Mouse (Mus musculus) liver, embryonic 14.5 days (tissue): ENCODE data around the gene Gm49325. TPM values are rescaled to one million over a fixed set of nuclear protein-coding genes. Genes with fewer than 3 reads are reported as not detected.

ENCODE experiments used
- ATAC-seq: fragments of 200-750 bp; cut with Nextera tagmentation; 2 replicates; pipeline ENCODE4 v1.8.0; 2017; ENCODE audit warnings: moderate number of reproducible peaks, mild to moderate bottlenecking, moderate library complexity; ENCODE audit not compliant: insufficient read depth
- DNase-seq, 3 experiments: peaks; one replicate each; pipeline ENCODE4 v3.0.0-alpha.2; 2012 to 2013; ENCODE audit warnings: low read depth in 3 of 3, low spot score in 3 of 3
- H3K27ac ChIP-seq: fragments of 300-500 bp; sonication (generic); 2 replicates; pipeline ENCODE4 v1.5.1; 2014; ENCODE audit warnings: moderate library complexity, mild to moderate bottlenecking, control low read depth, inconsistent platforms
- H3K27me3 ChIP-seq: fragments of 300-500 bp; sonication (generic); 2 replicates; pipeline ENCODE4 v1.6.1; 2014; ENCODE audit warnings: mild to moderate bottlenecking, low read length, moderate library complexity; ENCODE audit not compliant: control insufficient read depth, insufficient read depth
- H3K36me3 ChIP-seq: fragments of 300-500 bp; sonication (generic); replicated peaks from 2 replicates; pipeline ENCODE4 v1.6.1; 2014; ENCODE audit warnings: low read depth; ENCODE audit not compliant: control insufficient read depth, insufficient read depth
- H3K4me1 ChIP-seq, 2 experiments: fragments of 200-500 bp in 1 of 2; fragments of 300-500 bp in 1 of 2; sonication (generic) in 1 of 2; replicated peaks; 2 replicates each; pipeline ENCODE4 v1.6.1; 2012 to 2014; ENCODE audit warnings: antibody characterized with exemption in 1 of 2, inconsistent platforms in 1 of 2, low read length in 1 of 2; ENCODE audit not compliant: control insufficient read depth in 2 of 2, insufficient read depth in 2 of 2
- H3K4me2 ChIP-seq: fragments of 300-500 bp; sonication (generic); 2 replicates; pipeline ENCODE4 v1.6.1; 2014; ENCODE audit warnings: low read depth, mild to moderate bottlenecking, control low read depth, moderate library complexity
- H3K4me3 ChIP-seq, 2 experiments: fragments of 200-500 bp in 1 of 2; fragments of 300-500 bp in 1 of 2; sonication (generic) in 1 of 2; 2 replicates each; pipeline ENCODE4 v1.5.1; 2012 to 2014; ENCODE audit warnings: low read depth in 2 of 2, low read length in 2 of 2, mild to moderate bottlenecking in 2 of 2, control low read depth in 1 of 2, inconsistent platforms in 1 of 2, moderate library complexity in 1 of 2; ENCODE audit not compliant: insufficient read depth in 1 of 2
- H3K9ac ChIP-seq: fragments of 300-500 bp; sonication (generic); replicated peaks from 2 replicates; pipeline ENCODE4 v1.6.1; 2014; ENCODE audit warnings: mild to moderate bottlenecking, control low read depth, moderate library complexity
- H3K9me3 ChIP-seq: fragments of 300-500 bp; sonication (generic); 2 replicates; pipeline ENCODE4 v1.6.1; 2016; ENCODE audit warnings: low read length, mixed read lengths; ENCODE audit not compliant: control insufficient read depth
- CTCF ChIP-seq: IDR thresholded peaks from 2 replicates; pipeline ENCODE4 v1.5.1; 2016; ENCODE audit warnings: antibody characterized with exemption, low read depth, control low read depth
- EP300 ChIP-seq: IDR thresholded peaks from 2 replicates; pipeline ENCODE4 v1.6.1; 2016; ENCODE audit warnings: antibody characterized with exemption, low read depth
- WGBS: fragments of 180-500 bp; shearing (Covaris S2); extraction: QIAGEN DNeasy Blood & Tissue Kit; methylation state at CpG from one replicate; pipeline ENCODE4 v1.1.7; 2014; ENCODE audit not compliant: insufficient replicate concordance; 5-methylcytosine and 5-hydroxymethylcytosine counted together
- polyA plus RNA-seq, 2 experiments: library from polyadenylated mRNA; depleted of rRNA in 1 of 2; stranded (reverse) in 1 of 2; unstranded in 1 of 2; fragments of >200 nt; fragmentation: Nextera tagmentation in 1 of 2; extraction: Ambion mirVana in 1 of 2; gene quantifications; 2 replicates each; pipeline versions ENCODE4 v1.2.1 to v1.2.3; 2012 to 2014

Gene Gm49325
- polyA plus RNA-seq, 2 experiments = 0.09 TPM; not detected in 1

- H3K9ac ChIP-seq = peak overlapping the region; percentile 88
- no peaks in the 10 kb centered on the region for H3K27me3 ChIP-seq
- peaks cover 8 to 27% of the 10 kb centered on the region in 2 experiments for H3K4me1 ChIP-seq
- H3K9me3 ChIP-seq = no peaks in the 10 kb centered on the region
- ATAC-seq (peak; percentile 11; the same call in 1 of the 2 replicates), DNase-seq (no peak)
- WGBS = 2% methylated on average over 8 of the region's 8 CpGs
- peak overlapping the region; percentile 80 to 83 for H3K4me3 ChIP-seq
- TF ChIP-seq CTCF (no peak), EP300 (no peak)
- peak overlapping the region; percentile 91 for H3K4me2 ChIP-seq
- H3K27ac ChIP-seq = peak overlapping the region; percentile 87
- no peaks in the 10 kb centered on the region for H3K36me3 ChIP-seq
Measured at GRCm38 (mm10) chr10:77582285-77582618, 23.7 kb upstream of the Gm49325 start.

- peak in 1 of 3 experiments; percentile 66 for DNase-seq
- ATAC-seq = no peak
- peaks cover 8 to 35% of the 10 kb centered on the region in 2 experiments for H3K4me1 ChIP-seq
- no peak overlapping the region; the same call in 1 of the 2 replicates for H3K9ac ChIP-seq
- no peaks in the 10 kb centered on the region; the same call in 1 of the 2 replicates for H3K36me3 ChIP-seq
- 21% methylated on average over 10 of the region's 10 CpGs for WGBS
- no peaks in the 10 kb centered on the region for H3K9me3 ChIP-seq
- TF ChIP-seq CTCF (no peak), EP300 (no peak)
- H3K4me3 ChIP-seq = peak overlapping the region in 1 of 2 experiments; percentile 18; a peak in 2 of 4 replicates
- H3K27ac ChIP-seq = no peak overlapping the region
- no peaks in the 10 kb centered on the region for H3K27me3 ChIP-seq
- peak overlapping the region; percentile 91 for H3K4me2 ChIP-seq
Measured at GRCm38 (mm10) chr10:77583795-77584422, 22.1 kb upstream of the Gm49325 start.

GRCm38 (mm10) chr10:77586637-77587036 lies 19.4 kb upstream of the Gm49325 start:
- DNase-seq = no peak
- ATAC-seq = no peak
- no peak overlapping the region for H3K4me3 ChIP-seq
- H3K4me1 ChIP-seq = peaks cover 14 to 40% of the 10 kb centered on the region in 2 experiments
- peaks cover 3% of the 10 kb centered on the region; the same call in 1 of the 2 replicates for H3K36me3 ChIP-seq
- H3K4me2 ChIP-seq = no peak overlapping the region
- no peak for TF ChIP-seq EP300
- TF ChIP-seq CTCF = no peak
- 76% methylated on average over 3 of the region's 3 CpGs for WGBS
- no peaks in the 10 kb centered on the region for H3K9me3 ChIP-seq
- H3K27me3 ChIP-seq = no peaks in the 10 kb centered on the region
- no peak overlapping the region for H3K27ac ChIP-seq
- no peak overlapping the region for H3K9ac ChIP-seq

GRCm38 (mm10) chr10:77587091-77587775 lies 18.8 kb upstream of the Gm49325 start:
- ATAC-seq (no peak), DNase-seq (no peak)
- H3K4me3 ChIP-seq = no peak overlapping the region
- H3K4me2 ChIP-seq = no peak overlapping the region
- WGBS = 87% methylated on average over 6 of the region's 6 CpGs
- no peak overlapping the region for H3K27ac ChIP-seq
- no peaks in the 10 kb centered on the region for H3K27me3 ChIP-seq
- no peak for TF ChIP-seq EP300
- TF ChIP-seq CTCF = no peak
- no peaks in the 10 kb centered on the region for H3K9me3 ChIP-seq
- peaks cover 3% of the 10 kb centered on the region; the same call in 1 of the 2 replicates for H3K36me3 ChIP-seq
- H3K4me1 ChIP-seq = peaks cover 14 to 40% of the 10 kb centered on the region in 2 experiments
- no peak overlapping the region for H3K9ac ChIP-seq

GRCm38 (mm10) chr10:77588036-77588435 lies 18.0 kb upstream of the Gm49325 start:
- H3K27me3 ChIP-seq = no peaks in the 10 kb centered on the region
- DNase-seq (no peak), ATAC-seq (no peak)
- TF ChIP-seq EP300 (no peak), CTCF (no peak)
- H3K4me2 ChIP-seq = no peak overlapping the region
- H3K4me1 ChIP-seq = peaks cover 7 to 31% of the 10 kb centered on the region in 2 experiments
- no peak overlapping the region for H3K9ac ChIP-seq
- 80% methylated on average over 2 of the region's 2 CpGs for WGBS
- peaks cover 3% of the 10 kb centered on the region; the same call in 1 of the 2 replicates for H3K36me3 ChIP-seq
- no peak overlapping the region for H3K27ac ChIP-seq
- no peaks in the 10 kb centered on the region for H3K9me3 ChIP-seq
- H3K4me3 ChIP-seq = no peak overlapping the region
